Mouse (Mus musculus): ENCODE data around the gene Cacng4. TPM values are rescaled to one million over a fixed set of nuclear protein-coding genes. Genes with fewer than 3 reads are reported as not detected.

Cacng4 gene
- not detected in 2 replicates for total RNA-seq (2017)

GRCm38 (mm10) chr11:107794547-107795269 is at the start of gene Cacng4:
Gene Cacng4, minus strand, starts transcription at chr11:107794557.
- ATAC-seq (ENCODE audit: extremely low read depth, insufficient number of reproducible peaks, low FRiP score, poor library complexity, severe bottlenecking), result no peak

- no peak for ATAC-seq (ENCODE audit: extremely low read depth, insufficient number of reproducible peaks, low FRiP score, poor library complexity, severe bottlenecking)
These were observed 39.1 kb upstream of the Cacng4 start for GRCm38 (mm10) chr11:107833351-107834040.

GRCm38 (mm10) chr11:107817196-107817595 is 22.8 kb upstream of the Cacng4 start:
- ATAC-seq (ENCODE audit: extremely low read depth, insufficient number of reproducible peaks, low FRiP score, poor library complexity, severe bottlenecking), result no peak

- no peak for ATAC-seq (ENCODE audit: extremely low read depth, insufficient number of reproducible peaks, low FRiP score, poor library complexity, severe bottlenecking)
These were observed 18.7 kb upstream of the Cacng4 start for GRCm38 (mm10) chr11:107812941-107813648.

- no peak for ATAC-seq (ENCODE audit: extremely low read depth, insufficient number of reproducible peaks, low FRiP score, poor library complexity, severe bottlenecking)
These were observed 18.1 kb upstream of the Cacng4 start for GRCm38 (mm10) chr11:107812429-107812828.

- no peak for ATAC-seq (ENCODE audit: extremely low read depth, insufficient number of reproducible peaks, low FRiP score, poor library complexity, severe bottlenecking)
These were observed 14.2 kb upstream of the Cacng4 start for GRCm38 (mm10) chr11:107808508-107808907.

GRCm38 (mm10) chr11:107806058-107806457 is 11.7 kb upstream of the Cacng4 start:
- no peak for ATAC-seq (ENCODE audit: extremely low read depth, insufficient number of reproducible peaks, low FRiP score, poor library complexity, severe bottlenecking)

- ATAC-seq (ENCODE audit: extremely low read depth, insufficient number of reproducible peaks, low FRiP score, poor library complexity, severe bottlenecking), result no peak
These were observed 7.6 kb upstream of the Cacng4 start for GRCm38 (mm10) chr11:107801946-107802345.

GRCm38 (mm10) chr11:107799331-107799730 is 5.0 kb upstream of the Cacng4 start:
- ATAC-seq (ENCODE audit: extremely low read depth, insufficient number of reproducible peaks, low FRiP score, poor library complexity, severe bottlenecking), result no peak

GRCm38 (mm10) chr11:107796346-107796745 is 2.0 kb upstream of the Cacng4 start:
- ATAC-seq (ENCODE audit: extremely low read depth, insufficient number of reproducible peaks, low FRiP score, poor library complexity, severe bottlenecking), result no peak

- ATAC-seq (ENCODE audit: extremely low read depth, insufficient number of reproducible peaks, low FRiP score, poor library complexity, severe bottlenecking), result no peak
These were observed 1.2 kb upstream of the Cacng4 start for GRCm38 (mm10) chr11:107795384-107796035.

- no peak for ATAC-seq (ENCODE audit: extremely low read depth, insufficient number of reproducible peaks, low FRiP score, poor library complexity, severe bottlenecking)
These were observed 259 bp downstream of the Cacng4 start for GRCm38 (mm10) chr11:107794103-107794493.

- no peak for ATAC-seq (ENCODE audit: extremely low read depth, insufficient number of reproducible peaks, low FRiP score, poor library complexity, severe bottlenecking)
These were observed 906 bp downstream of the Cacng4 start for GRCm38 (mm10) chr11:107793200-107794102.

GRCm38 (mm10) chr11:107792136-107792535 is 2.2 kb downstream of the Cacng4 start:
- ATAC-seq (ENCODE audit: extremely low read depth, insufficient number of reproducible peaks, low FRiP score, poor library complexity, severe bottlenecking), result no peak

- ATAC-seq (ENCODE audit: extremely low read depth, insufficient number of reproducible peaks, low FRiP score, poor library complexity, severe bottlenecking), result no peak
These were observed 8.6 kb downstream of the Cacng4 start for GRCm38 (mm10) chr11:107785761-107786160.

GRCm38 (mm10) chr11:107785288-107785687 is 9.1 kb downstream of the Cacng4 start:
- no peak for ATAC-seq (ENCODE audit: extremely low read depth, insufficient number of reproducible peaks, low FRiP score, poor library complexity, severe bottlenecking)

GRCm38 (mm10) chr11:107783861-107784754 is 10.2 kb downstream of the Cacng4 start:
- ATAC-seq (ENCODE audit: extremely low read depth, insufficient number of reproducible peaks, low FRiP score, poor library complexity, severe bottlenecking), result no peak
